Mouse (Mus musculus) layer of hippocampus, adult 8-10 months (tissue): ENCODE results near the gene Trim41. TPM values are rescaled to one million over a fixed set of nuclear protein-coding genes. Genes with fewer than 3 reads are reported as not detected.

Source experiments
- total RNA-seq, 4 experiments: library from RNA; stranded (reverse); gene quantifications; 2 replicates each; pipeline ENCODE4 v1.2.4; 2022

Gene Trim41
- total RNA-seq, 4 experiments from 2014 or later: 45.7 to 73.5 (median 57.9) TPM

Other genes with a start within 250 kb of the Trim41 start
- gene Rack1, start 17.0 kb downstream of the Trim41 start, total RNA-seq: 100 to 1,000 TPM; 240 to 284 (median 258) TPM
- gene Trim7, start 8.8 kb upstream of the Trim41 start, total RNA-seq: 1 to 10 TPM; 2.2 to 3.4 (median 3.1) TPM
- 1 to 10 TPM in 2 of 4 experiments, under 1 TPM in 2; 0.40 to 3.0 (median 1.0) TPM for gene Gm12184, start 9.3 kb upstream of the Trim41 start, total RNA-seq
- gene Irgm1, start 54.3 kb upstream of the Trim41 start, total RNA-seq: 10 to 100 TPM in 2 of 4 experiments, 1 to 10 TPM in 2; 6.8 to 25.6 (median 12.4) TPM
- 1 to 10 TPM in 1 of 4 experiments, under 1 TPM in 2, not detected in 1; 0.20 to 1.0 (median 0.29) TPM for gene Gm5431, start 84.9 kb upstream of the Trim41 start, total RNA-seq
- 1 to 10 TPM in 2 of 4 experiments, under 1 TPM in 1, not detected in 1; 0.56 to 3.8 (median 2.4) TPM for gene Psme2b, start 128.8 kb upstream of the Trim41 start, total RNA-seq
- gene Olfr56, start 161.5 kb upstream of the Trim41 start, total RNA-seq: not detected
- gene 9930111J21Rik1, start 162.0 kb upstream of the Trim41 start, total RNA-seq: 1 to 10 TPM in 3 of 4 experiments, under 1 TPM in 1; 0.95 to 3.3 (median 1.6) TPM
- 1 to 10 TPM in 1 of 4 experiments, under 1 TPM in 3; 0.16 to 1.1 (median 0.39) TPM for gene Gm12185, start 174.9 kb upstream of the Trim41 start, total RNA-seq
- gene Tgtp1, start 176.8 kb upstream of the Trim41 start, total RNA-seq: 1 to 10 TPM in 1 of 4 experiments, under 1 TPM in 3; 0.34 to 1.1 (median 0.48) TPM
- 1 to 10 TPM in 3 of 4 experiments, under 1 TPM in 1; 0.92 to 4.2 (median 2.6) TPM for gene 9930111J21Rik2, start 233.9 kb upstream of the Trim41 start, total RNA-seq
- gene Tgtp2, start 246.9 kb upstream of the Trim41 start, total RNA-seq: under 1 TPM in 2 of 4 experiments, not detected in 2; 0.16 to 0.71 TPM